Mouse (Mus musculus): ENCODE results near the gene Nedd1.

Gene Nedd1

DNA sequence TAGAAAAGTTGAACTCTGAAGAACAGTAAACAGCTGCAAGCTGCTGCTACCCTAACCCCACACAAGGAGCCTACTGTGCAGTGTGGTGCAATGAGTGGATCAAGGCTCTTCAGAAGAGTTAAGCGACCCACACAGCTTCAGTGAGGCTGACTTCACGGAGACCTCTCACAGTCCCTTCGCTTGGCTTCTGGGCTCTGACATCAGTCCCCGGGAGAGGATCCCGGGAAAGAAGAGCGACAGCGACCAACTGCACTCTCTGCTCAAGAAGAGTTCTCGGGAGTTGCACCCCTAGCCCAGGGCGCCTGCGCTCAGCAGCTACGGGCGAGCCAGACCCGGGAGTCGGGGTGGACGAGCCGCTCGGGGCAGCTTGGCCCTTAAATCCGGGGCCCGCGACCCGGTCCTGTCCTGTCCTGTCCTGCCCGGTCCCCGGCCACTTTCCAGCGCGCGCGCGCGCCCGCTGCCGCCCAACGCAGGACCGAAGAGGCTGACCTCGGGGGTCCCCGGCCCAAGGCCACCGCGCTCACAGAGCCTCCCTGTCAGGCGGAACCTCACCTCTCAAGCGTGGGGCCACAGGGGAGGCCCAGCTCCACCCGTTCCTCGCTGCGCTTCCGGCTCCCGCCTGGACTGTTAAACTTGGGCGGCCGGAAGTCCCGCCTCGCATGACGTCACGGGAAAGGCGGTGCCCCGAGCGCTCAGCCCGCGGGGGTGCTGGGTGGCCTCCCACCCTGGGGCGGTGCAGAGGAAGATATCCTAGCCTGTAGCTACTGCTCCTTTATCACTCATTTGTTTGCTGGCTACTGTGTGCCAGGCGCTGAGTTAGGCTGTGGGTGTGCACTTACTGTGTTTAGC lies at the start of gene Nedd1:
TSS of gene Nedd1 (minus strand) at position 650 of the 849 bp plus-strand sequence.
- peak; percentile 96 for DNase-seq (ENCODE audit: low spot score)

GRCm38 (mm10) chr10:92754359-92754758 lies 32.1 kb upstream of the Nedd1 start:
- DNase-seq (ENCODE audit: low spot score), result no peak

- DNase-seq (ENCODE audit: low spot score), result no peak
Observed at GRCm38 (mm10) chr10:92730339-92730738, 8.1 kb upstream of the Nedd1 start.

DNA sequence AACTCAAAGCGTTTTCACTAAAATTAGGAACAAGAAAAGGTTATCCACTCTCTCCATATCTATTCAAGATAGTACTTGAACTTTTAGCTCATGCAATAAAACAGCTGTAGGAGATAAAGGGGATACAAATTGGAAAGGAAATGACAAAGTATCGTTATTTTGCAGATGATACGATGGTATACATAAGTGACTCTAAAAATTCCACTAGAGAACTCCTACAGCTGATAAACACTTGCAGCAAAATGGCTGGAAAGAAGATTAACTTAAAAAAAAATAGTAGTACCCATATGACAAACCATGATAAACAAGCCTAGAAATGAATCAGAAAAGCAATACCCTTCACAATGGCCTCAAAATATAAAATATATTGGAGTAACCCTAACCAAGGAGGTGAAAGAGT lies 6.5 kb upstream of the Nedd1 start:
- DNase-seq (ENCODE audit: low spot score), result no peak

GRCm38 (mm10) chr10:92722620-92722988 lies 384 bp upstream of the Nedd1 start:
- no peak for DNase-seq (ENCODE audit: low spot score)

GRCm38 (mm10) chr10:92699032-92699431 lies 23.2 kb downstream of the Nedd1 start:
- no peak for DNase-seq (ENCODE audit: low spot score)

DNA sequence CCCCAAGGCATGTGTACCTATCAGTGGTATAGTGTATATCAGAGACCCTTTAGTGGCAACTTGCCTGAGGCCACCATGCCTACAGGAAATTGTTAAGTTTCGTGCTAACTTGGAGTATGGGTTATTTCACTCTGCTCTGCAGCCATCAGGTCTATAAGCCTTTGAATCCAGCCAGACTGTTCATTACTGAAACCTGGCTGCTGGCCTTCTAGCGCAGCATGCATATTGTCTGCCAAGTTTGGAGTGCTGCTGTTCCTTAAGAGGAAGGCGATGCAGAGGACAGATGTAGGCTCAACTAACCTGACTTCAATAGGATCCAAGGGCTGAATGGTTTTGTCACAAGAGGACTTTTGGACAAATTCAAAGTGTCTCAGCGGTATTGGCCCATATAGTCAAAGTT lies 47.2 kb downstream of the Nedd1 start:
- DNase-seq (ENCODE audit: low spot score), result no peak

GRCm38 (mm10) chr10:92671906-92672305 lies 50.3 kb downstream of the Nedd1 start:
- no peak for DNase-seq (ENCODE audit: low spot score)

GRCm38 (mm10) chr10:92665287-92665686 lies 56.9 kb downstream of the Nedd1 start:
- no peak for DNase-seq (ENCODE audit: low spot score)

GRCm38 (mm10) chr10:92653266-92653665 lies 69.0 kb downstream of the Nedd1 start:
- DNase-seq (ENCODE audit: low spot score), result no peak

- no peak for DNase-seq (ENCODE audit: low spot score)
Observed at GRCm38 (mm10) chr10:92652399-92652920, 69.8 kb downstream of the Nedd1 start.

- no peak for DNase-seq (ENCODE audit: low spot score)
Observed at GRCm38 (mm10) chr10:92651266-92651665, 71.0 kb downstream of the Nedd1 start.

DNA sequence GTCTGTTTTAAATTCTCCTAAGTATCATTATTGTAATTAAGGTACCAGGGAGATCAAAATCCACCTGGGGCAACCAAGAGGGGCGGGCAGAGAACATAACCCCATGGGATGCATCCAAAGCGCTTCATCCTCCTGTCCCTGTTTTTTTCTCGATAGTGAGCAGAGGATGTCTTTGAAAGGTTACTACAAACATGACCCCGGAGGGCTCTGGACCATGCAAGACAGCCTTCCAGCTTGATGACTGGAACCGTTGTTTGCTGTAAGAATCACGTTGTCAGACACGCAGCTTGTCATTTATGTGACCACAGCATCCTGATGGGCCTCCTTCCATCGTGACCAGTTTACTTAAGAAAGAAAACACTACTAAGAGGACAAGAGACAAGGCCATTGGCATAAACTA lies 73.1 kb downstream of the Nedd1 start:
- DNase-seq (ENCODE audit: low spot score), result no peak

DNA sequence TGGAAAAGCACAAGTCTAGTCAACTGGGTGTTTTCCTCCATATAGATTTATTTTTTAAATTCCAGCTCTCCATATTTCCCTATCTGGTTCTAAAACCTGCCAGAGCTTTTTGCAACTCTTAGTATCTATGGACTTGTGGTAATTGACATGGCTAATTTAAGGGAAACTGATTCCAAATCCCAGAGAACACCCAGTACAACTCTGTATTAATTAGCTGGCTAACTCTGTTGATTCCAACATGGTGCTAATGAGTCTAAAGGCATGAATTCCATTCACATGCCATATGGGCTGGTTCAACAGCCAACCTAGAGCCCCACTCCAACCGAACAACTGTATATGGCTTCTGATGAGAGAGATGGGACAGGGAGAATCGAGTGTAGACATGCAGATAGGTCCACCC lies 74.5 kb downstream of the Nedd1 start:
- DNase-seq (ENCODE audit: low spot score), result no peak

GRCm38 (mm10) chr10:92643995-92644394 lies 78.2 kb downstream of the Nedd1 start:
- no peak for DNase-seq (ENCODE audit: low spot score)

GRCm38 (mm10) chr10:92641032-92641431 lies 81.2 kb downstream of the Nedd1 start:
- DNase-seq (ENCODE audit: low spot score), result no peak
